Mouse (Mus musculus) C2C12 (cell line): ENCODE data around the gene Tob2.

Source experiments
- CTCF ChIP-seq: IDR thresholded peaks from one replicate; pipeline ENCODE4 v1.5.1; 2011; ENCODE audit not compliant: control insufficient read depth, insufficient read depth, insufficient read length
- FOSL1 ChIP-seq: IDR thresholded peaks from one replicate; pipeline ENCODE4 v1.8.0; 2011; ENCODE audit warnings: mild to moderate bottlenecking, low read length; ENCODE audit not compliant: poor library complexity, insufficient read depth, severe bottlenecking
- MAX ChIP-seq: IDR thresholded peaks from one replicate; pipeline ENCODE4 v1.6.1; 2011; ENCODE audit warnings: mild to moderate bottlenecking, control low read depth

DNA sequence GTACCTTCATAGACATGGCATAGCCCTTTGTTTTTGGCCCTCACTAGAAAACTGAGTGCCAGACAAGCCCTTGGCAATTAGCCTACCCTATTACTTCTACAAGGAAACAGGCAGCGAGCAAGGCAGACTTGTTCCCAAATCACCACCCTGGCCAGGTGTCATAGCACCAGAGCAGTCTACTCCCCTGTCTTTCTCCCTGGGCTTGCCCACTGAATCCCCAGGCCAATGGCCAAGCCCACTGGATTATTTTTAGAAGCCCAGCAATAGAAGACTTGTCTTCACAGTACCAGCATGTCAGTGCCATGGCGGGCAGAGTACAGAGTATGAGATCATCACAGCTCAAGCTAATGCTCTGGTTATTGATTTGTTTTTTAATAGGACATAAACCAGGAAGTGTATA, 40.2 kb upstream of the Tob2 start:
- TF ChIP-seq CTCF (no peak), MAX (no peak), FOSL1 (no peak)
